Mouse (Mus musculus): ENCODE measurements around the gene Iqgap2.

DNA sequence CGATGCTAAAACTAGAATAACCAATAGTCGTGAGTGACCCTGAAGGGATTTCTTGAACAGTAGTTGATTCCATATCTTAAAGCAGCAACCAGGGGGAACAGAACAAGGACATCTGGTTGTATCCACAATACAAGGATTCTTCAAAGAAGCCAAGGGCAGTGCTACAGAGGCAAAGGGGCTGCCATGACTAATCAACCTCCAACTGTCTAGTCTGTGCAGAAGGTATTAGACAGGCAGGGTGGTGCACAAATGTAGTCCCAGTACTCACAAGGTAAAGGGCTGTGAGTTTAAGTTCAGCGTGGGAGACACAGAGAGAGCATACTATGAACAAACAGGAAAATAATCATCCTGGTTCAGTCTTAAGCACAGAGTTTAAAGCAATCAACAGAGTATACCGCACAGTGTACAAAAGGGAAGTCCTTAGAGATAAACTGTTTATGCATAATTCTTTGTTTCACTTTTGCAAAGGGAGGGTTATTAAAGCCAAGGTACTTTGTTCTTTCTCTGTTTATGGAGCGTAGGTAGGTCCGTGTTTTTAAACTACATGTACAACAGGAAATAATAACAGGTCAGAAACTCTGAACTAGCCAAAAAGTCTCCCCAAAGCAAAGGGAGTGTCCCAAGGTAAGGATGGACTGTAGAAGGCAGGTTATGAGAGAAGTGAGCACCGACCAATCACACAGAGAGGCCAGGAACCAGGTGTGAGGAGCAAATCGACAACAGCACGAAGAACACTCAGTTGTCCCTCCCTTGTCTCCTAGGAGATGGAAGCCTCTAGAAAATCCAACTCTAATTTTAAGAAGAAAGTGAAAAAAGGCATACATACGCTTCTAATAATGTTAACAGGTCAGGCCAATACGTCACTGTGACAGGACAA is 149.7 kb downstream of the Iqgap2 start:
- TF ChIP-seq GATA1 (IDR thresholded peaks at IDR 0.05; ENCODE audit: borderline replicate concordance, low read length) (no peak), FLI1 (IDR thresholded peaks at IDR 0.05; ENCODE audit: low read length) (no peak)

Measured in megakaryocyte, embryonic 14.5 days (primary cell).